Mouse (Mus musculus) myocyte (in vitro differentiated cells): ENCODE results near the gene Bcap31.

ENCODE experiments used
- MAX ChIP-seq: IDR thresholded peaks from one replicate; pipeline ENCODE4 v1.6.1; 2011; ENCODE audit warnings: low read depth, mild to moderate bottlenecking, control low read depth
- MYOG ChIP-seq, 3 experiments: IDR thresholded peaks; one replicate each; pipeline ENCODE4 v1.6.1; 2011; ENCODE audit warnings: control low read depth in 2 of 3, low read depth in 2 of 3, mild to moderate bottlenecking in 2 of 3; ENCODE audit not compliant: insufficient read length in 2 of 3, control insufficient read depth in 1 of 3, insufficient read depth in 1 of 3
- POLR2A ChIP-seq: IDR thresholded peaks from one replicate; pipeline ENCODE4 v1.6.1; 2011; ENCODE audit warnings: low read depth, mild to moderate bottlenecking, control low read depth, moderate library complexity; ENCODE audit not compliant: insufficient read length
- POLR2AphosphoS2 ChIP-seq: IDR thresholded peaks from one replicate; pipeline ENCODE4 v1.6.1; 2011; ENCODE audit warnings: low read depth, control low read depth; ENCODE audit not compliant: insufficient read length
- TCF12 ChIP-seq: IDR thresholded peaks from one replicate; pipeline ENCODE4 v1.6.1; 2011; ENCODE audit warnings: mild to moderate bottlenecking, control low read depth; ENCODE audit not compliant: poor library complexity, insufficient read depth, severe bottlenecking

DNA sequence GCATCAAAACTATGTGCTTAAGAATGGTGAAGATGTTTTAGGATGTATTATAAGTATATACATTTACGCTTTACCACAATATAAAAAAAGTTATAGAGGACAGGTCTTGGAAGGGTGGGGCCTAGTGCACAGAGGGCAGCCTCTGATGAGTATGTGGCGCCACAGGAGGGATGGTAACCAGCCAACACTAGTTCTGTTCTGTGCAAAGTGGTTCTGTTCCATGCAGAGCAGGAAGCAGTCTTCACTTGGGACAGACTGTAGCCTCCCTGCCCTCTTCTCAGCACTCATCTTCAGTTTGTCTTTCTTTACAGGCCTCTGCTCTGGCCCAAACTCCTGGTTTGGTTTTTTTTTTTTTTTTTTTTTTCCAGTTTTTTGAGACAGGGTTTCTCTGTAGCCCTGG lies 31.8 kb downstream of the Bcap31 start:
- TF ChIP-seq TCF12, result no peak
- no peak for TF ChIP-seq MYOG (IDR thresholded peaks at IDR 0.05; ENCODE audit: control insufficient read depth in 1 of 3, insufficient read depth in 1 of 3, insufficient read length in 2 of 3, low read depth in 2 of 3)
- no peak for TF ChIP-seq POLR2A
- no peak for TF ChIP-seq POLR2AphosphoS2
- no peak for TF ChIP-seq MAX
